Mouse (Mus musculus): ENCODE measurements around the gene Tmem204.

DNA sequence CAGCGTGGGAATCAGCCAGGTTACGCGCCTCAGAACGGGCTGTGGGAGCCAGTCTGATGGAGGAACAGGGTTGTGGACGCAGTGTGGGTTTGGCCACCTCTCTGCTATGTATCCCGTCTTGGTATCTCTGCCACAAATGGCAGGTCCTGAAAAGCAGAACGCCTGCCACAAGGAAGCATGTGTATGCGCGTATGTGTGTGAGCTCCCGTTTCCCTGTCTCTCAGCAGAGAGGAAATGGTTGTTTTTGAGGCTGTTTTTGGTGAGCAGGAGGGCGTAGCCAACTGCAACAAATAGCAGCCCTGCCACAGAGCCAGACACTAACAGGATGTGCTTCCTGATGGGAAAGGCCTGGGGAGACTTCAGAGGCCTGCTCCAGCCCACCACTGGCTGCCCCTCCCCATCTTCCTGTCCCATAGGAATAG is 2.4 kb downstream of the Tmem204 start:
- TF ChIP-seq CTCF (IDR thresholded peaks at IDR 0.05; ENCODE audit: low read depth): no peak
- no peak for TF ChIP-seq EP300 (IDR thresholded peaks at IDR 0.05; ENCODE audit: low read depth)
